Mouse (Mus musculus) myocyte (in vitro differentiated cells): ENCODE measurements at regions not wholly inside any gene's neighbourhood (a gene's known extent, or its start where the extent isn't known, plus 50 kb on each side); places are given as distances from the start of the nearest gene placed in this dataset.

Experiments
- MAX ChIP-seq: IDR thresholded peaks from one replicate; pipeline ENCODE4 v1.6.1; 2011; ENCODE audit warnings: low read depth, mild to moderate bottlenecking, control low read depth
- MYOG ChIP-seq, 3 experiments: IDR thresholded peaks; one replicate each; pipeline ENCODE4 v1.6.1; 2011; ENCODE audit warnings: control low read depth in 2 of 3, low read depth in 2 of 3, mild to moderate bottlenecking in 2 of 3; ENCODE audit not compliant: insufficient read length in 2 of 3, control insufficient read depth in 1 of 3, insufficient read depth in 1 of 3
- POLR2A ChIP-seq: IDR thresholded peaks from one replicate; pipeline ENCODE4 v1.6.1; 2011; ENCODE audit warnings: low read depth, mild to moderate bottlenecking, control low read depth, moderate library complexity; ENCODE audit not compliant: insufficient read length
- POLR2AphosphoS2 ChIP-seq: IDR thresholded peaks from one replicate; pipeline ENCODE4 v1.6.1; 2011; ENCODE audit warnings: low read depth, control low read depth; ENCODE audit not compliant: insufficient read length
- TCF3 ChIP-seq: IDR thresholded peaks from one replicate; pipeline ENCODE4 v1.6.1; 2011; ENCODE audit warnings: low read depth, control low read depth; ENCODE audit not compliant: insufficient read length
- USF1 ChIP-seq: IDR thresholded peaks from one replicate; pipeline ENCODE4 v1.6.1; 2011; ENCODE audit warnings: low read depth, mild to moderate bottlenecking, control low read depth, moderate library complexity

GRCm38 (mm10) chr3:147266556-147266955 lies 414.4 kb downstream of the Ttll7 start:
- TF ChIP-seq POLR2AphosphoS2 (no peak), POLR2A (no peak), MAX (no peak), TCF3 (no peak), MYOG (IDR thresholded peaks at IDR 0.05; ENCODE audit: control insufficient read depth in 1 of 3, insufficient read depth in 1 of 3, insufficient read length in 2 of 3, low read depth in 2 of 3) (no peak), USF1 (no peak)
